In the genomic region with DNA sequence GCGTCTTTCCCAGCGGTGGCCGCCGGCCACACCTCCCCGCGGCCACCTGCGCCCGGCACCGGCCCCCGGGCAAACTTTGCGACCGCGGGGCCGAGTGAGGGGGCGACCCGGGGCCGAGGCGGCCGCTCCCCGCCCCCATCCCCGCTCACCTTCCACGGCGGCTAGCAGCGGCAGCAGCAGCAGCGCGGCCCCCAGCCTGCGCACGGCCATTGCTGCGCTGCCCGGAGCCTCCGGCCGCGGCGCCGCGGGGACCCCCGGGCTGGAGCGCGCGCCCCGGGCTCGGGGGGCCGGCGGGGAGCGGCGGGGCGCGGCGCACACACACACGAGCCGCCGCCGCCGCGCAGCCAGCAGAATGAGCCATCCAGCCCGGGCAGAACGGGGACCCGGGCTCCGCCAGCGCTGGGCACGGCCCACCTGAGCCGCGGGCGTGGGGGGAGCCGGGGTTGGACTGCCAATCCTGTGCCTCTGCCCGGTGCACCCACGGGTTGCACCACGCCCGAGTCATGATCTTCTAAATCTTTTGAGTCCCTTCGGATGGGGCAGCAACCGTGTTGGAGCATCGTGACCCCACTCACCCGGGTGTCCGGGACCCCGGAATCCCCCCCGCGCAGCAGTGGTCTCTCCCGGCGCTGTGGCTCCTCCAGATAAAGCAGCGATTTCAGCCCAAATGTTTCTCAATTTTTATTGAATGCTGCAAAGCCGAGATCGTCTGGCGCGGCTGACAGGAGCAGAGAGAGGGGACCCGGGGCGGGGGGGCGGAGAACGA, we compare ENCODE assay signal across 8 mouse cellular contexts. TPM values are rescaled to one million over a fixed set of nuclear protein-coding genes. Genes with fewer than 3 reads are reported as not detected.
DNase-seq lines count a peak whose midpoint lies in the region; ATAC-seq and TF ChIP-seq lines count a peak whose summit lies in the region.

A gene (minus strand): TSS at position 368 of the 766 bp plus-strand sequence.

- ATAC-seq in forebrain, embryonic 12.5 days (ENCODE audit: low FRiP score) = peak; percentile 82
- ATAC-seq in heart, embryonic 15.5 days (replicated peaks; ENCODE audit: insufficient number of reproducible peaks, insufficient read depth, low FRiP score, low read depth) = peak; percentile 70
- peak; percentile 74; the same call in 1 of the 2 replicates for ATAC-seq in stomach, embryonic 15.5 days (ENCODE audit: insufficient read depth, low FRiP score, low read depth)

- peak within 1 kb of the TSS; percentile 100 for H3K9ac ChIP-seq in forebrain, embryonic 12.5 days
- peak within 1 kb of the TSS; percentile 68 for H3K9ac ChIP-seq in heart, embryonic 15.5 days
- peak within 1 kb of the TSS; percentile 42 for H3K9ac ChIP-seq in liver, adult 2 months (ENCODE audit: low read depth, low read length)
- H3K9ac ChIP-seq in stomach, embryonic 15.5 days = peak within 1 kb of the TSS; percentile 82

- no peaks in the 10 kb centered on the region for H3K4me1 ChIP-seq in brown adipose tissue, adult 24 weeks (ENCODE audit: control insufficient read depth, insufficient read depth, insufficient read length, low read length)
- peaks cover 78% of the 10 kb centered on the region for H3K4me1 ChIP-seq in forebrain, embryonic 12.5 days
- peaks cover 26% of the 10 kb centered on the region for H3K4me1 ChIP-seq in heart, embryonic 15.5 days (replicated peaks)
- H3K4me1 ChIP-seq in liver, adult 2 months (ENCODE audit: control insufficient read depth, insufficient read depth, low read length) = no peaks in the 10 kb centered on the region
- H3K4me1 ChIP-seq in stomach, embryonic 15.5 days = peaks cover 48% of the 10 kb centered on the region

- TF ChIP-seq POLR2A in liver, adult 2 months (IDR thresholded peaks at IDR 0.05; ENCODE audit: extremely low read depth, insufficient read depth, low read length) = no peak

- no peaks in the 10 kb centered on the region for H3K36me3 ChIP-seq in C2C12 (ENCODE audit: control insufficient read depth, insufficient read depth)
- no peaks in the 10 kb centered on the region for H3K36me3 ChIP-seq in forebrain, embryonic 12.5 days (replicated peaks)
- H3K36me3 ChIP-seq in heart, embryonic 15.5 days = no peaks in the 10 kb centered on the region
- H3K36me3 ChIP-seq in liver, adult 2 months (ENCODE audit: control insufficient read depth, insufficient read depth, low read length) = no peaks in the 10 kb centered on the region
- no peaks in the 10 kb centered on the region for H3K36me3 ChIP-seq in stomach, embryonic 15.5 days

- H3K79me3 ChIP-seq in C2C12 (ENCODE audit: low read depth) = peaks cover 12% of the 10 kb centered on the region

- DNase-seq in kidney, postnatal 10 days = peak; percentile 84
- peak; percentile 18 for DNase-seq in liver, adult 2 months (ENCODE audit: extremely low read depth, low read depth, low spot score)
- DNase-seq in natural killer cell, adult 2 months (ENCODE audit: low spot score in 2 of 2) = peak; percentile 34 to 46

- H3K79me2 ChIP-seq in C2C12 (ENCODE audit: control insufficient read depth, insufficient read depth) = peaks cover 28% of the 10 kb centered on the region
- no peaks in the 10 kb centered on the region for H3K79me2 ChIP-seq in liver, adult 2 months (ENCODE audit: control insufficient read depth, insufficient read depth, low read length)

- peak within 1 kb of the TSS; percentile 50 for H3K4me3 ChIP-seq in C2C12 (ENCODE audit: insufficient read depth, poor library complexity, severe bottlenecking)
- H3K4me3 ChIP-seq in brown adipose tissue, adult 24 weeks (ENCODE audit: insufficient read depth, low read depth, low read length) = peak within 1 kb of the TSS; percentile 57
- peak within 1 kb of the TSS; percentile 99 for H3K4me3 ChIP-seq in forebrain, embryonic 12.5 days (replicated peaks)
- H3K4me3 ChIP-seq in heart, embryonic 15.5 days = peak within 1 kb of the TSS; percentile 64
- H3K4me3 ChIP-seq in liver, adult 2 months (ENCODE audit: insufficient read depth, low read depth, low read length) = peak within 1 kb of the TSS; percentile 35; the same call in 1 of the 2 replicates
- peak within 1 kb of the TSS; percentile 80 for H3K4me3 ChIP-seq in stomach, embryonic 15.5 days (replicated peaks)

- H3ac ChIP-seq in C2C12 (ENCODE audit: control insufficient read depth, insufficient read length, low read depth) = peak within 1 kb of the TSS; percentile 78

- H3K27me3 ChIP-seq in C2C12 (ENCODE audit: control insufficient read depth, insufficient read depth, insufficient read length) = no peaks in the 10 kb centered on the region
- H3K27me3 ChIP-seq in forebrain, embryonic 12.5 days = no peaks in the 10 kb centered on the region
- H3K27me3 ChIP-seq in heart, embryonic 15.5 days = peaks cover 88% of the 10 kb centered on the region
- peaks cover 28% of the 10 kb centered on the region; the same call in 1 of the 2 replicates for H3K27me3 ChIP-seq in liver, adult 2 months (ENCODE audit: control insufficient read depth, insufficient read depth, low read length)
- no peaks in the 10 kb centered on the region for H3K27me3 ChIP-seq in stomach, embryonic 15.5 days (replicated peaks)

- peak within 1 kb of the TSS; percentile 96 for H3K4me2 ChIP-seq in forebrain, embryonic 12.5 days
- peak within 1 kb of the TSS; percentile 95 for H3K4me2 ChIP-seq in heart, embryonic 15.5 days
- peak within 1 kb of the TSS; percentile 96 for H3K4me2 ChIP-seq in stomach, embryonic 15.5 days

- peak within 1 kb of the TSS; percentile 84 for H3K27ac ChIP-seq in brown adipose tissue, adult 24 weeks (replicated peaks; ENCODE audit: low read depth, low read length)
- H3K27ac ChIP-seq in forebrain, embryonic 12.5 days = peak within 1 kb of the TSS; percentile 100
- peak within 1 kb of the TSS; percentile 65 for H3K27ac ChIP-seq in heart, embryonic 15.5 days
- H3K27ac ChIP-seq in liver, adult 2 months (replicated peaks; ENCODE audit: insufficient read depth, low read depth, low read length) = no peak within 1 kb of the TSS
- H3K27ac ChIP-seq in stomach, embryonic 15.5 days = peak within 1 kb of the TSS; percentile 92

- TF ChIP-seq CTCF in C2C12 (IDR thresholded peaks at IDR 0.05; ENCODE audit: control insufficient read depth, insufficient read depth, insufficient read length) = no peak
- TF ChIP-seq CTCF in liver, adult 2 months (IDR thresholded peaks at IDR 0.05; ENCODE audit: low read depth, low read length) = no peak

- WGBS in forebrain, embryonic 12.5 days = under 1% methylated on average over 88 of the region's 88 CpGs
- WGBS in heart, embryonic 15.5 days = under 1% methylated on average over 71 of the region's 88 CpGs
- WGBS in liver, adult 2 months = 1% methylated on average over 87 of the region's 88 CpGs
- WGBS in stomach, embryonic 15.5 days = under 1% methylated on average over 66 of the region's 88 CpGs

- H3K9me3 ChIP-seq in forebrain, embryonic 12.5 days = no peaks in the 10 kb centered on the region
- no peaks in the 10 kb centered on the region for H3K9me3 ChIP-seq in heart, embryonic 15.5 days (replicated peaks)
- no peaks in the 10 kb centered on the region for H3K9me3 ChIP-seq in stomach, embryonic 15.5 days

TF ChIP-seq in C2C12, 6 proteins besides CTCF, POLR2A, EP300 and RAD21:
- no peak for TF ChIP-seq MYOG (IDR thresholded peaks at IDR 0.05; ENCODE audit: control insufficient read depth, extremely low read depth, insufficient read length)
- no peak for TF ChIP-seq USF1 (IDR thresholded peaks at IDR 0.05; ENCODE audit: low read depth)
- TF ChIP-seq MAX (IDR thresholded peaks at IDR 0.05) = no peak
- no peak for TF ChIP-seq CEBPB (IDR thresholded peaks at IDR 0.05; ENCODE audit: low read depth)
- TF ChIP-seq MYOD1 (IDR thresholded peaks at IDR 0.05; ENCODE audit: control insufficient read depth, insufficient read length, low read depth) = no peak
- TF ChIP-seq FOSL1 (IDR thresholded peaks at IDR 0.05; ENCODE audit: insufficient read depth, low read length, poor library complexity, severe bottlenecking) = no peak
TF ChIP-seq in C2C12: peak in this region for 0.

RNA-seq across cellular contexts. Expression of the gene that starts here (rescaled TPM):
- polyA plus RNA-seq in C2C12 (2012; fragmentation: generic; extraction: Trizol) = 16.8 TPM
- polyA plus RNA-seq in brown adipose tissue, adult 24 weeks (2012; ENCODE audit: insufficient read depth, insufficient read length, missing spikeins) = 1.4 and 1.5 TPM in 2 replicates
- polyA plus RNA-seq in forebrain, embryonic 12.5 days (2016; fragmentation: Nextera tagmentation; extraction: Ambion mirVana) = 20.3 and 30.2 TPM in 2 replicates
- 1.3 and 3.3 TPM in 2 replicates for polyA plus RNA-seq in heart, embryonic 15.5 days (2015; fragmentation: Nextera tagmentation; extraction: Ambion mirVana)
- total RNA-seq in liver, adult 2 months (2014; rRNA removed) = 0.20 and 0.37 TPM in 2 replicates
- polyA plus RNA-seq in liver, adult 2 months (2012; rRNA removed) = 0.18 and 0.27 TPM in 2 replicates
- polyA plus RNA-seq in stomach, embryonic 15.5 days (2015; fragmentation: Nextera tagmentation; extraction: Ambion mirVana) = 8.6 and 10.6 TPM in 2 replicates

Comparison
In these comparisons a context has a peak if more than half of its experiments do, and no peak if none do; other contexts are left out.
1. Peak in DNase-seq, H3K4me3 ChIP-seq and H3K9ac ChIP-seq in liver, adult 2 months; RNA of the gene not detected or under 1 TPM.
2. H3K4me3 ChIP-seq: peak in every context shown above with its lines; median percentile 99 in forebrain, embryonic 12.5 days; 80 in stomach, embryonic 15.5 days; 64 in heart, embryonic 15.5 days; 57 in brown adipose tissue, adult 24 weeks; 50 in C2C12; 35 in liver, adult 2 months.
3. H3K9ac ChIP-seq: peak in every context shown above with its lines; median percentile 100 in forebrain, embryonic 12.5 days; 82 in stomach, embryonic 15.5 days; 68 in heart, embryonic 15.5 days; 42 in liver, adult 2 months.
4. DNase-seq: peak in every context shown above with its lines; median percentile 84 in kidney, postnatal 10 days; 40 in natural killer cell, adult 2 months; 18 in liver, adult 2 months.